Mouse (Mus musculus): ENCODE measurements around the gene Mylip.

DNA sequence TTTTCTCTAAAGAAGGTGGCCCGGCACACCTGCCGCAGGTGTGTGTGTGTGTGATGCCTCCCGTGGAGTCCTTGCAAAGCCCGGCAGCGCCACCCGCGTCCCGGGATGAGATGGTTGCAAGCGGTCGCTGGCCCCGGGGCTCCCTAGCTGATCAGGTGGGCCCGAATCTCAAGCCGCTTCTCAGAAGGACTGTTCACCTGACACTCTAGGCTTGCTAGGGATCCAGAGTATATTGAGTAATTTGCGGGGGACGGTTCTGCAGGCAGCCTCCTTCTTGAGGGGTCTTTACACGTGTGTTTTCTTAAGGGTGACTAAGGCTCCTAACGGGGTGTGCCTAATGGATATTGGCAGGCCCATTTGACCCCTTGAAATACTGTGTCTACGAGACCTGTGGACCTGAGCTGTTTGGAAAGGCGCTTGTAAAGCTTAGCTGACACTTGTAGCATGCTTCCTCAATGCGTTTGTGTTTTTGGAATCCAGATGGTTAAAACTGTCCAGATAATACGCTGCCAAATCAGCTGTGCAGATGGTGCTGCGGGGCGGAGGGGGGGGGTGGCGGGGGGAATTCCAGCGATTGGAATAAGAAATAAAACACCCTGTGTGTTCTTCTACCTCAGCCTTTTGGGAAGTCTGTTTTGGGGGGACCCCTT lies 895 bp downstream of the Mylip start:
- TF ChIP-seq POLR2A (IDR thresholded peaks at IDR 0.05; ENCODE audit: low read depth, low read length) (no peak), CTCF (conservative IDR thresholded peaks at IDR 0.05 in 1 of 2, IDR thresholded peaks at IDR 0.05 in 1 of 2; ENCODE audit: low read depth in 2 of 2, low read length in 2 of 2) (no peak), ETS1 (conservative IDR thresholded peaks at IDR 0.05; ENCODE audit: low read depth, low read length) (no peak), MAX (IDR thresholded peaks at IDR 0.05; ENCODE audit: low read length) (no peak), NELFE (IDR thresholded peaks at IDR 0.05; ENCODE audit: low read depth, low read length) (no peak), USF1 (IDR thresholded peaks at IDR 0.05; ENCODE audit: low read depth, low read length) (no peak), CHD2 (IDR thresholded peaks at IDR 0.05; ENCODE audit: low read length) (no peak), ZMIZ1 (IDR thresholded peaks at IDR 0.05; ENCODE audit: low read depth, low read length) (no peak), BHLHE40 (IDR thresholded peaks at IDR 0.05; ENCODE audit: low read depth, low read length) (no peak), EP300 (IDR thresholded peaks at IDR 0.05; ENCODE audit: low read length) (no peak), NRF1 (IDR thresholded peaks at IDR 0.05; ENCODE audit: low read depth, low read length) (no peak), ELF1 (IDR thresholded peaks at IDR 0.05; ENCODE audit: low read depth, low read length) (no peak), MXI1 (IDR thresholded peaks at IDR 0.05; ENCODE audit: low read depth, low read length) (no peak)

All from CH12.LX (cell line).